Mouse (Mus musculus): Measurements from ENCODE around the gene Dcdc2b. TPM values are rescaled to one million over a fixed set of nuclear protein-coding genes. Genes with fewer than 3 reads are reported as not detected.

Gene Dcdc2b
- polyA plus RNA-seq, 1 experiment from 2014 or later: 4.0 TPM

GRCm38 (mm10) chr4:129640101-129640637 is 26.1 kb upstream of the Dcdc2b start:
- ATAC-seq: 0 out of 2 replicates have a peak, but pooled peaks have one; percentile 4
- H3K27me3 ChIP-seq (replicated peaks; ENCODE audit: control insufficient read depth, insufficient read depth, low read length): no peaks in the 10 kb centered on the region
- peak overlapping the region; percentile 86 for H3K27ac ChIP-seq (ENCODE audit: low read length)
- peak overlapping the region; percentile 81 for H3K4me2 ChIP-seq (ENCODE audit: low read length)
- H3K4me1 ChIP-seq (replicated peaks; ENCODE audit: control insufficient read depth, insufficient read depth, low read length): peaks cover 30% of the 10 kb centered on the region
- H3K4me3 ChIP-seq (replicated peaks; ENCODE audit: low read length): peak overlapping the region; percentile 67
- H3K36me3 ChIP-seq (ENCODE audit: control insufficient read depth, insufficient read depth): peaks cover 18% of the 10 kb centered on the region; the same call in 1 of the 2 replicates
- WGBS: 2% methylated on average over 17 of the region's 17 CpGs
- H3K9ac ChIP-seq (replicated peaks; ENCODE audit: low read depth, low read length): peak overlapping the region; percentile 71
- no peaks in the 10 kb centered on the region for H3K9me3 ChIP-seq (ENCODE audit: control insufficient read depth, low read length)

- Histone ChIP-seq H3K27me3 (replicated peaks; ENCODE audit: control insufficient read depth, insufficient read depth, low read length) (no peaks in the 10 kb centered on the region), H3K27ac (ENCODE audit: low read length) (no peak overlapping the region), H3K4me1 (replicated peaks; ENCODE audit: control insufficient read depth, insufficient read depth, low read length) (peaks cover 30% of the 10 kb centered on the region), H3K9me3 (ENCODE audit: control insufficient read depth, low read length) (no peaks in the 10 kb centered on the region), H3K4me2 (ENCODE audit: low read length) (peak overlapping the region; percentile 81), H3K4me3 (replicated peaks; ENCODE audit: low read length) (peak overlapping the region; percentile 67), H3K36me3 (ENCODE audit: control insufficient read depth, insufficient read depth) (peaks cover 26% of the 10 kb centered on the region), H3K9ac (replicated peaks; ENCODE audit: low read depth, low read length) (peak overlapping the region; percentile 71; the same call in 1 of the 2 replicates)
- no peak for ATAC-seq
- 85% methylated on average over 15 of the region's 15 CpGs for WGBS
Observed at GRCm38 (mm10) chr4:129639221-129639620, 25.2 kb upstream of the Dcdc2b start.

- peaks cover 74% of the 10 kb centered on the region for H3K36me3 ChIP-seq (ENCODE audit: control insufficient read depth, insufficient read depth)
- H3K4me2 ChIP-seq (ENCODE audit: low read length): no peak overlapping the region
- H3K9me3 ChIP-seq (ENCODE audit: control insufficient read depth, low read length): no peaks in the 10 kb centered on the region
- H3K27me3 ChIP-seq (replicated peaks; ENCODE audit: control insufficient read depth, insufficient read depth, low read length): no peaks in the 10 kb centered on the region
- no peak overlapping the region for H3K9ac ChIP-seq (replicated peaks; ENCODE audit: low read depth, low read length)
- H3K27ac ChIP-seq (ENCODE audit: low read length): no peak overlapping the region
- H3K4me3 ChIP-seq (replicated peaks; ENCODE audit: low read length): no peak overlapping the region
- H3K4me1 ChIP-seq (replicated peaks; ENCODE audit: control insufficient read depth, insufficient read depth, low read length): peaks cover 20% of the 10 kb centered on the region
- no peak for ATAC-seq
- 98% methylated on average over 6 of the region's 6 CpGs for WGBS
Observed at GRCm38 (mm10) chr4:129633852-129634251, 19.8 kb upstream of the Dcdc2b start.

- no peaks in the 10 kb centered on the region for H3K9me3 ChIP-seq (ENCODE audit: control insufficient read depth, low read length)
- H3K36me3 ChIP-seq (ENCODE audit: control insufficient read depth, insufficient read depth): peaks cover 80% of the 10 kb centered on the region
- H3K4me2 ChIP-seq (ENCODE audit: low read length): no peak overlapping the region
- no peak overlapping the region for H3K4me3 ChIP-seq (replicated peaks; ENCODE audit: low read length)
- no peak overlapping the region for H3K9ac ChIP-seq (replicated peaks; ENCODE audit: low read depth, low read length)
- WGBS: 81% methylated on average over 12 of the region's 12 CpGs
- peaks cover 6% of the 10 kb centered on the region for H3K4me1 ChIP-seq (replicated peaks; ENCODE audit: control insufficient read depth, insufficient read depth, low read length)
- H3K27me3 ChIP-seq (replicated peaks; ENCODE audit: control insufficient read depth, insufficient read depth, low read length): no peaks in the 10 kb centered on the region
- ATAC-seq: no peak
- H3K27ac ChIP-seq (ENCODE audit: low read length): no peak overlapping the region
Observed at GRCm38 (mm10) chr4:129631867-129632266, 17.8 kb upstream of the Dcdc2b start.

- Histone ChIP-seq H3K4me2 (ENCODE audit: low read length) (no peak overlapping the region), H3K27ac (ENCODE audit: low read length) (no peak overlapping the region), H3K36me3 (ENCODE audit: control insufficient read depth, insufficient read depth) (peaks cover 78% of the 10 kb centered on the region), H3K9me3 (ENCODE audit: control insufficient read depth, low read length) (no peaks in the 10 kb centered on the region), H3K9ac (replicated peaks; ENCODE audit: low read depth, low read length) (no peak overlapping the region), H3K4me3 (replicated peaks; ENCODE audit: low read length) (no peak overlapping the region), H3K4me1 (replicated peaks; ENCODE audit: control insufficient read depth, insufficient read depth, low read length) (peaks cover 8% of the 10 kb centered on the region), H3K27me3 (replicated peaks; ENCODE audit: control insufficient read depth, insufficient read depth, low read length) (no peaks in the 10 kb centered on the region)
- 64% methylated on average over 4 of the region's 4 CpGs for WGBS
- ATAC-seq: no peak
Observed at GRCm38 (mm10) chr4:129630944-129631343, 16.9 kb upstream of the Dcdc2b start.

- 79% methylated on average over 6 of the region's 6 CpGs for WGBS
- H3K4me3 ChIP-seq (replicated peaks; ENCODE audit: low read length): no peak overlapping the region
- H3K4me1 ChIP-seq (replicated peaks; ENCODE audit: control insufficient read depth, insufficient read depth, low read length): peaks cover 37% of the 10 kb centered on the region
- no peak overlapping the region for H3K9ac ChIP-seq (replicated peaks; ENCODE audit: low read depth, low read length)
- ATAC-seq: no peak
- H3K9me3 ChIP-seq (ENCODE audit: control insufficient read depth, low read length): no peaks in the 10 kb centered on the region
- H3K36me3 ChIP-seq (ENCODE audit: control insufficient read depth, insufficient read depth): peaks cover 39% of the 10 kb centered on the region
- H3K4me2 ChIP-seq (ENCODE audit: low read length): no peak overlapping the region
- H3K27ac ChIP-seq (ENCODE audit: low read length): 0 out of 2 replicates have a peak overlapping the region, but pooled peaks have one; percentile 5
- no peaks in the 10 kb centered on the region for H3K27me3 ChIP-seq (replicated peaks; ENCODE audit: control insufficient read depth, insufficient read depth, low read length)
Observed at GRCm38 (mm10) chr4:129626035-129626434, 12.0 kb upstream of the Dcdc2b start.

- ATAC-seq: no peak
- H3K27me3 ChIP-seq (replicated peaks; ENCODE audit: control insufficient read depth, insufficient read depth, low read length): no peaks in the 10 kb centered on the region
- peak overlapping the region; percentile 95 for H3K27ac ChIP-seq (ENCODE audit: low read length)
- H3K9me3 ChIP-seq (ENCODE audit: control insufficient read depth, low read length): no peaks in the 10 kb centered on the region
- peaks cover 34% of the 10 kb centered on the region for H3K36me3 ChIP-seq (ENCODE audit: control insufficient read depth, insufficient read depth)
- no peak overlapping the region for H3K9ac ChIP-seq (replicated peaks; ENCODE audit: low read depth, low read length)
- no peak overlapping the region for H3K4me3 ChIP-seq (replicated peaks; ENCODE audit: low read length)
- 53% methylated on average over 4 of the region's 4 CpGs for WGBS
- H3K4me2 ChIP-seq (ENCODE audit: low read length): peak overlapping the region; percentile 79; the same call in 1 of the 2 replicates
- H3K4me1 ChIP-seq (replicated peaks; ENCODE audit: control insufficient read depth, insufficient read depth, low read length): peaks cover 35% of the 10 kb centered on the region
Observed at GRCm38 (mm10) chr4:129625496-129625895, 11.4 kb upstream of the Dcdc2b start.

- H3K4me1 ChIP-seq (replicated peaks; ENCODE audit: control insufficient read depth, insufficient read depth, low read length): peaks cover 35% of the 10 kb centered on the region
- WGBS: 2% methylated on average over 6 of the region's 6 CpGs
Observed at GRCm38 (mm10) chr4:129625029-129625370, 10.9 kb upstream of the Dcdc2b start.

GRCm38 (mm10) chr4:129624281-129625028 is 10.4 kb upstream of the Dcdc2b start:
- no peaks in the 10 kb centered on the region for H3K27me3 ChIP-seq (replicated peaks; ENCODE audit: control insufficient read depth, insufficient read depth, low read length)
- H3K4me3 ChIP-seq (replicated peaks; ENCODE audit: low read length): peak overlapping the region; percentile 62
- peak overlapping the region; percentile 95 for H3K27ac ChIP-seq (ENCODE audit: low read length)
- ATAC-seq: peak; percentile 97
- peaks cover 24% of the 10 kb centered on the region for H3K36me3 ChIP-seq (ENCODE audit: control insufficient read depth, insufficient read depth)
- peaks cover 35% of the 10 kb centered on the region for H3K4me1 ChIP-seq (replicated peaks; ENCODE audit: control insufficient read depth, insufficient read depth, low read length)
- H3K4me2 ChIP-seq (ENCODE audit: low read length): peak overlapping the region; percentile 79
- 1% methylated on average over 18 of the region's 18 CpGs for WGBS
- peak overlapping the region; percentile 72 for H3K9ac ChIP-seq (replicated peaks; ENCODE audit: low read depth, low read length)
- H3K9me3 ChIP-seq (ENCODE audit: control insufficient read depth, low read length): no peaks in the 10 kb centered on the region

More at GRCm38 (mm10) chr4:129625029-129625370, 10.9 kb upstream of the Dcdc2b start:
- peak overlapping the region; percentile 30 for H3K9ac ChIP-seq (replicated peaks; ENCODE audit: low read depth, low read length)
- H3K9me3 ChIP-seq (ENCODE audit: control insufficient read depth, low read length): no peaks in the 10 kb centered on the region
- H3K4me3 ChIP-seq (replicated peaks; ENCODE audit: low read length): peak overlapping the region; percentile 62
- H3K27me3 ChIP-seq (replicated peaks; ENCODE audit: control insufficient read depth, insufficient read depth, low read length): no peaks in the 10 kb centered on the region
- H3K36me3 ChIP-seq (ENCODE audit: control insufficient read depth, insufficient read depth): peaks cover 29% of the 10 kb centered on the region
- peak overlapping the region; percentile 95 for H3K27ac ChIP-seq (ENCODE audit: low read length)
- peak overlapping the region; percentile 79 for H3K4me2 ChIP-seq (ENCODE audit: low read length)
- ATAC-seq: no peak

All from forebrain, embryonic 16.5 days (tissue).